Mouse (Mus musculus): ENCODE measurements around the gene Lmf2. TPM values are rescaled to one million over a fixed set of nuclear protein-coding genes. Genes with fewer than 3 reads are reported as not detected.

Lmf2 gene
- total RNA-seq (2021): 10 to 100 TPM; 37.1 to 40.2 TPM
- 58.0 and 63.1 TPM in 2 replicates for polyA plus RNA-seq (2012; rRNA removed)
- long read RNA-seq, transcript Lmf2-201 (14 exons, 2,906 nt): major isoform, 43 of 59 reads
- long read RNA-seq, transcript Lmf2-208 (13 exons, 3,262 nt): minor isoform, 5 of 59 reads
- long read RNA-seq, partial matches to known transcripts: 6 of 59 reads
- long read RNA-seq, other reads (novel, unspliced or antisense): 5 of 59 reads

DNA sequence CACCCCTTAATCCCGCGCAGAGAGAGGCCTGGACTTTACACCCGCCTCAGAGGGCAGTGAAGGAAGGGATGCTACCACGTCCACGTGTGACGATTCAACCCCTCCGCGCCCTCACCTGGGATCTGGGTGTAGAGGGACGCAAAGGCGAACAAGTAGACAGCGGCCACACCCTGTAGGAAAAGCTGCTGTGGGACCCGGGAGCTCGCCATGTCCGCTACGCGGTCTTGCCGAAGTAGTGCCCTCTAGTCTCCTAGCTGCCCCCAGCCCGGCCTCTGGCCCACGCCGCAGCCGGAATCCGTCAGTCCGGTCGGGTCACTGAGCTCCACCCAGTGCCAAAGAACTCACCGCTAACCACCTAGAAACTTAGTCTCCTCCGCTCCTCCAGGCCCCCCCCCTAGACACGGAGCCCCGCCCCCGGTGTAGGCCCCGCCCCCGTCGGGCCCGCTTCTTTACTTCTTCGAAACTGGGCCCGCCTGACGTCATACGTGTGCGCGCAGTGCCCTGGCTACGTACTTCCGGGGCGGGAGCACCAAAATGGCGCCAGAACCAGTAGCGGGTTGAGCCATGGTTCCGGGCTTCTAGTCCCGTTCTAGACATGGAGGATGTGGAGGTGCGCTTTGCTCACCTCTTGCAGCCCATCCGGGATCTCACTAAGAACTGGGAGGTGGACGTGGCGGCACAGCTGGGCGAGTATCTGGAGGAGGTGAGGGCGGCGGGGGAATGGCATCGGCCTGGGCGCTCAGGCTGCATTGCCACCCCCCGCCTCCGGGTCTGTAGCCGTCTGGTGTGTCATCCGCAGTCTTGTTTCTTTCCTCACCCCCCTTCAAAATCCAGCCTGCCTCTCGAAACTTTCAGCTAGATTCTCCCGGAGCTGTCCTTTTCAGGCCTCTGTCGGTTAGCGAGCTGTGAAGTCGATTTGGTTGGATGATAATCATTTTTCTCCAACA lies at the start of gene Lmf2, which contains the start of gene Ncaph2:
TSS of gene Lmf2 (minus strand) at position 419 of the 947 bp plus-strand sequence.
TSS of gene Ncaph2 (plus strand) at position 479 of the 947 bp plus-strand sequence.
- peak; percentile 96 for DNase-seq

GRCm38 (mm10) chr15:89404831-89405623 lies 49.6 kb upstream of the Lmf2 start:
- DNase-seq: no peak

DNA sequence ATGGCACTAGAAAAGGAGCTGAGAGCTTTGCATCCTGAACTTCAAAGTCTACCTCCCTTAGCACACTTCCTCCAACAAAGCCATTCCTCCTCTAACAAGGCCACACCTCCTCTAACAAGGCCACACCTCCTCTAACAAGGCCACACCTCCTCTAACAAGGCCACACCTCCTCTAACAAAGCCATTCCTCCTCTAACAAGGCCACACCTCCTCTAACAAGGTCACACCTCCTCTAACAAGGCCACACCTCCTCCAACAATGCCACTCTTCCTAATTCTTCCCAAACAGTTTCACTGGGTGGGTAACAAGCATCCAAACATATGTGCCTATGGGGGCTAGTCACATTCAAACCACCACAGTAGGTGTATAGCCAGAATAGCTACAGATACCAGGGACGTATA lies 47.0 kb upstream of the Lmf2 start:
- DNase-seq: no peak

DNA sequence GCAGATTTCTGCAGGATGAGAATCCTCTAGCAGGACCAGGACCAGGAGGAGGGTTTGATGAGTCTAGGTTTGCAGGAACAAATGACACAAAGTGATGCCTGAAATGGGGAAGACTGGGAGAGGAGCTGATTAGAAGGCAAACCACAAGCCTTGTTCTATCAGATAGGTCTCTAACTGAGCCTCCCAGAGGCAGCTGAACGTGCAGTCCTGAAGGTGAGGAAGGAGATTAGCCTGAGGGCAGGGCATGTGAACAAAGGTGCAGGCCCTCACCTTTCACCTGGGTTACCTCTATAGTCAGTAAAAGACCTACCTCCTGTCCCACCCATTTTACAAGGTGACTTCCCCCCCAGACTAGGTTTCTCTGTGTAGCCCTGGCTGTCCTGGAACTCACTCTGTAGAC lies 44.3 kb upstream of the Lmf2 start:
- no peak for DNase-seq

DNA sequence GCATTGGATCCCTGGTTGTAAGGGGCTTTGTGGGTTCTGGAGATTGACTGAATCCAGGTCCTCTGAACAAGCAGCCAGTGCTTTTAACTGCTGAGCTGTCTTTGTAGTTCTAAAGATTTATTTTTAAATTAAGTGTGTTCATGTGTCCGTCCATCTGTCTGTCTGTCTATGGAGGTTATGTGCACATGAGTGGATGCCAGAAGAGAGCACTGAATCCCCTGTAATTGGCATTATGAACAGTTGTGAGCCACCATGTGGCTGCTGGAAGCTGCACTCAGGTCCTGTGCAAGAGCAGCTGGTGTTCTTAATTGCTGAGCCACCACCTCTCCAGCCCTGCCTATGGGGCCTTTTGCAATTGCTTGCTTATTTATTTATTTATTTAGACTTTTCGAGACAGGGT lies 42.7 kb upstream of the Lmf2 start:
- no peak for DNase-seq

GRCm38 (mm10) chr15:89396883-89397282 lies 41.4 kb upstream of the Lmf2 start:
- no peak for DNase-seq

DNA sequence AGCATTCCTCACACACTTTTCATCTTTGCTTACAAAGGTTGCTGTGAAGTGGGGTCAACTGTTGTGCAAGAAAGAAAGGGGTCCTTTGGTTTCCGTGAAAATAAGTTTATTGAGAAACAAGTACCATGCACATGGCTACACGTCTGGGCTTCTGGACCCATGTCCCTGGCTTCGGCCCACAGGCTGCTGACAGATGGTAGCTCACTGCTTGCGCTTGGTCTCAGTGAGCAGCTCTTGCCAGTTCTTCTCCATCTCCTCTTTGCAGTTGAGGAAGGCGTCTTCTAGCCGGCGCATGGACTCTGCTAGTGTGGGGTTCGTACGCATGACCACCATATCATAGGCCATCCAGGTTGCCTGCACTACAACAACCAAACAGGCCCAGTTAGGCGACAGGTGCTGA lies 34.6 kb upstream of the Lmf2 start:
- DNase-seq: no peak

GRCm38 (mm10) chr15:89387127-89387526 lies 31.7 kb upstream of the Lmf2 start:
- DNase-seq: no peak

DNA sequence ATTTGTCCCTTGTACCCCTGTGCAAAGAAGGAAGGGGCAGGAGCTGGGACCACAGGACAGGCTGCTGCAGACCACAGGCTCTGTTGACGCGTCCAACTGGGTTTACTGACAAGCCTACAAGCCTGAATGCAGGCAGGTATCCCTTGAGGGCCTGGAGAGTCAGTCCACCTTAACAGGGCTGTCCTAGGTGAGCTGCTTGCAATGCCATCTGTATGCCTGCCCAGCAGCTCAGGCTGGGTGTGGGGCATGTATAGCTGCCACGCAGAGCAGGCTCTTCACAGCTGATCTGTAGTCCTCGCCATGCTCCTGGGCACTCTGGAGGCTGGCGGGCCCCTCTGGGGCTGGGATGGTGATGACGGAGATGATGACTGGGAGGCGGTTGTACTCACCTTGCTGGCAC lies 29.2 kb upstream of the Lmf2 start, which contains the start of gene Klhdc7b:
TSS of gene Klhdc7b (plus strand) at position 301 of the 400 bp plus-strand sequence.
- DNase-seq: no peak

DNA sequence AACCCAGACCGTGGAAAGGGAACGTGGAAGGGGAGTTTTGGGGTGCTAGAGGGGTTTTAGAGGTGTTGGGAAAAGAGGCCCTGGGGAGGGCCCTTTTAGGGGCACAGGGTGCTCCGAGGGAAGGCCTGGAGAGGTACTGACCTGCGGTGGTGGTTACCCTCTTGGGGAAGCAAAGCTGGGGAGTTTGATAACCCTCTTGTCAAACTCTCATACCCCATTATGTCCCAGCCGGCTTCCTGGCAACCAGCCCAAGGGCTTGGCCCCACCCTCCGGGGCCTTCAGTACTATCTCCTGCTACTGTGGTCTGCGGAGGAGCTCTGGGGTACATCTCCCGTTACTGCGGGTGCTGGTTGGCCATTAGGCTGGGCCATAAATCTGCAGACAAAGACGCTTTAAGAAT lies 24.0 kb upstream of the Lmf2 start:
- DNase-seq: no peak

GRCm38 (mm10) chr15:89378831-89379401 lies 23.5 kb upstream of the Lmf2 start, which contains the start of gene Odf3b:
Gene Odf3b, minus strand, starts transcription at chr15:89379282.
- DNase-seq: no peak

- DNase-seq: no peak
Measured at GRCm38 (mm10) chr15:89377938-89378828, 22.7 kb upstream of the Lmf2 start.

GRCm38 (mm10) chr15:89377362-89377761 lies 21.9 kb upstream of the Lmf2 start:
- no peak for DNase-seq

GRCm38 (mm10) chr15:89376957-89377356 lies 21.5 kb upstream of the Lmf2 start, which contains the start of gene Tymp:
Gene Tymp, minus strand, starts transcription at chr15:89377039.
- no peak for DNase-seq

GRCm38 (mm10) chr15:89376040-89376439 lies 20.6 kb upstream of the Lmf2 start:
- no peak for DNase-seq

GRCm38 (mm10) chr15:89374801-89375534 lies 19.5 kb upstream of the Lmf2 start:
- no peak for DNase-seq

GRCm38 (mm10) chr15:89374340-89374739 lies 18.9 kb upstream of the Lmf2 start:
- DNase-seq: no peak

DNA sequence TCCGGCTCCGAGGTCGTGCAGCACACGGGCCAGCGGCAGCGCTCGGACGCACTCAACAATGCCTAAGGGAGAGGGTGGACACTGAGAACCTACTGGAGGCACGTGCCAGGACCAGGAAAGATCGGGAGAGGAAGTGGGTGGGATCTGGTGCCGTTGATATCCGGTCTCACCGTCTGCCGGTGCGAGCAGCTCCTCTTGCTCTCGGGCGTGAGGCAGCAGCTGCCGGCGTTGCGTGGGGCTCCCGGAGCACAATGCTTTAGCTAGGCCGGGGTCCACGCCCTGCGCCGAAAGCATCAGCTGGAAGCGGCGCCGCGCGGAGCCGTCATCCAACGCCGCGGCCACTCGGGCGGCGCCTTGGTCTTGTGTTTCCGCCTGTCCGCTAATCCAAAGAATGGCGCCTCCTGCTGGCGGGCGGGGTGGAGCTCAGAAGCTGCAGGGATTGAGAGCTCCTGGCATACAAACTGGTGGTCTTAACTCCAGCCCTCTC lies 18.3 kb upstream of the Lmf2 start, which contains the start of gene Sco2:
TSS of gene Sco2 (minus strand) at position 85 of the 487 bp plus-strand sequence.
- DNase-seq: peak; percentile 93

GRCm38 (mm10) chr15:89373027-89373761 lies 17.7 kb upstream of the Lmf2 start:
- DNase-seq: peak; percentile 90
